Mouse (Mus musculus): ENCODE data around the gene Hsdl2. TPM values are rescaled to one million over a fixed set of nuclear protein-coding genes. Genes with fewer than 3 reads are reported as not detected.
"Not testable (repeated sequence)": the region's sequence is repeated elsewhere in the genome, so short reads cannot be mapped to it uniquely, and the experiment has no call there.

Hsdl2 gene
- polyA plus RNA-seq, 1 experiment from 2014 or later: 45.4 TPM

GRCm38 (mm10) chr4:59567576-59568260, 13.6 kb upstream of the Hsdl2 start:
- Histone ChIP-seq H3K4me1 (no peaks in the 10 kb centered on the region), H3K4me2 (replicated peaks) (no peak overlapping the region), H3K9me3 (no peaks in the 10 kb centered on the region), H3K27me3 (replicated peaks) (no peaks in the 10 kb centered on the region), H3K4me3 (no peak overlapping the region), H3K27ac (no peak overlapping the region), H3K9ac (no peak overlapping the region), H3K36me3 (no peaks in the 10 kb centered on the region)
- 84% methylated on average over 6 of the region's 6 CpGs for WGBS
- ATAC-seq (ENCODE audit: low FRiP score, low read depth): no peak

- Histone ChIP-seq H3K9me3 (peaks cover 3% of the 10 kb centered on the region; the same call in 1 of the 2 replicates), H3K36me3 (no peaks in the 10 kb centered on the region), H3K4me1 (no peaks in the 10 kb centered on the region), H3K9ac (no peak overlapping the region), H3K4me2 (replicated peaks) (no peak overlapping the region), H3K27me3 (replicated peaks) (no peaks in the 10 kb centered on the region), H3K4me3 (no peak overlapping the region), H3K27ac (no peak overlapping the region)
- ATAC-seq (ENCODE audit: low FRiP score, low read depth): 0 out of 2 replicates have a peak, but pooled peaks have one; percentile 25
- 7% methylated on average over 7 of the region's 7 CpGs for WGBS
Measured at GRCm38 (mm10) chr4:59569538-59569937, 11.8 kb upstream of the Hsdl2 start.

GRCm38 (mm10) chr4:59570519-59570918, 10.8 kb upstream of the Hsdl2 start:
- H3K4me3 ChIP-seq; H3K27ac ChIP-seq; H3K4me1 ChIP-seq; H3K9ac ChIP-seq; H3K36me3 ChIP-seq; H3K27me3 ChIP-seq (replicated peaks); H3K9me3 ChIP-seq; H3K4me2 ChIP-seq (replicated peaks); ATAC-seq (ENCODE audit: low FRiP score, low read depth): not testable (repeated sequence)
- 92% methylated on average over 8 of the region's 8 CpGs for WGBS

- Histone ChIP-seq H3K9me3 (peaks cover 3% of the 10 kb centered on the region; the same call in 1 of the 2 replicates), H3K27me3 (replicated peaks) (no peaks in the 10 kb centered on the region), H3K9ac (no peak overlapping the region), H3K36me3 (no peaks in the 10 kb centered on the region), H3K4me1 (no peaks in the 10 kb centered on the region), H3K4me3 (no peak overlapping the region), H3K27ac (no peak overlapping the region), H3K4me2 (replicated peaks) (no peak overlapping the region)
- ATAC-seq (ENCODE audit: low FRiP score, low read depth): no peak
- 84% methylated on average over 11 of the region's 11 CpGs for WGBS
Measured at GRCm38 (mm10) chr4:59572521-59573118, 8.7 kb upstream of the Hsdl2 start.

GRCm38 (mm10) chr4:59575184-59575958, 6.0 kb upstream of the Hsdl2 start:
- Histone ChIP-seq H3K27me3 (replicated peaks) (no peaks in the 10 kb centered on the region), H3K36me3 (no peaks in the 10 kb centered on the region), H3K4me1 (0 out of 2 replicates have a peak, but pooled peaks cover 3% of the 10 kb centered on the region), H3K4me3 (no peak overlapping the region), H3K4me2 (replicated peaks) (no peak overlapping the region), H3K27ac (no peak overlapping the region), H3K9ac (no peak overlapping the region), H3K9me3 (peaks cover 3% of the 10 kb centered on the region; the same call in 1 of the 2 replicates)
- no peak for ATAC-seq (ENCODE audit: low FRiP score, low read depth)
- 88% methylated on average over 11 of the region's 11 CpGs for WGBS

GRCm38 (mm10) chr4:59580495-59581281, 675 bp upstream of the Hsdl2 start:
- ATAC-seq (ENCODE audit: low FRiP score, low read depth): peak; percentile 75
- no peaks in the 10 kb centered on the region for H3K9me3 ChIP-seq
- H3K27ac ChIP-seq: peak overlapping the region; percentile 74
- no peaks in the 10 kb centered on the region for H3K27me3 ChIP-seq (replicated peaks)
- H3K4me3 ChIP-seq: peak overlapping the region; percentile 72
- peak overlapping the region; percentile 64 for H3K4me2 ChIP-seq (replicated peaks)
- WGBS: under 1% methylated on average over 23 of the region's 23 CpGs
- no peaks in the 10 kb centered on the region for H3K36me3 ChIP-seq
- H3K4me1 ChIP-seq: peaks cover 7% of the 10 kb centered on the region; the same call in 1 of the 2 replicates
- H3K9ac ChIP-seq: peak overlapping the region; percentile 58

- peak overlapping the region; percentile 58 for H3K9ac ChIP-seq
- H3K27me3 ChIP-seq (replicated peaks): no peaks in the 10 kb centered on the region
- no peak overlapping the region for H3K27ac ChIP-seq
- peak overlapping the region; percentile 64 for H3K4me2 ChIP-seq (replicated peaks)
- no peaks in the 10 kb centered on the region for H3K36me3 ChIP-seq
- H3K4me1 ChIP-seq: peaks cover 7% of the 10 kb centered on the region; the same call in 1 of the 2 replicates
- H3K9me3 ChIP-seq: no peaks in the 10 kb centered on the region
- no peak for ATAC-seq (ENCODE audit: low FRiP score, low read depth)
- peak overlapping the region; percentile 72; the same call in 1 of the 2 replicates for H3K4me3 ChIP-seq
- WGBS: 35% methylated on average over 6 of the region's 6 CpGs
Measured at GRCm38 (mm10) chr4:59582186-59582585, 823 bp downstream of the Hsdl2 start.

GRCm38 (mm10) chr4:59585097-59585496, 3.7 kb downstream of the Hsdl2 start:
- no peak for ATAC-seq (ENCODE audit: low FRiP score, low read depth)
- H3K27me3 ChIP-seq (replicated peaks): no peaks in the 10 kb centered on the region
- 83% methylated on average over 5 of the region's 5 CpGs for WGBS
- H3K27ac ChIP-seq: no peak overlapping the region
- no peak overlapping the region for H3K4me3 ChIP-seq
- peaks cover 6% of the 10 kb centered on the region; the same call in 1 of the 2 replicates for H3K4me1 ChIP-seq
- H3K9me3 ChIP-seq: no peaks in the 10 kb centered on the region
- H3K36me3 ChIP-seq: no peaks in the 10 kb centered on the region
- H3K9ac ChIP-seq: no peak overlapping the region
- H3K4me2 ChIP-seq (replicated peaks): no peak overlapping the region

GRCm38 (mm10) chr4:59587215-59587871, 6.0 kb downstream of the Hsdl2 start:
- WGBS: 81% methylated on average over 2 of the region's 2 CpGs
- no peaks in the 10 kb centered on the region for H3K9me3 ChIP-seq
- H3K9ac ChIP-seq: no peak overlapping the region
- H3K27me3 ChIP-seq (replicated peaks): no peaks in the 10 kb centered on the region
- no peak overlapping the region for H3K4me2 ChIP-seq (replicated peaks)
- no peak for ATAC-seq (ENCODE audit: low FRiP score, low read depth)
- H3K4me3 ChIP-seq: no peak overlapping the region
- no peak overlapping the region for H3K27ac ChIP-seq
- no peaks in the 10 kb centered on the region for H3K36me3 ChIP-seq
- peaks cover under 1% of the 10 kb centered on the region; the same call in 1 of the 2 replicates for H3K4me1 ChIP-seq

GRCm38 (mm10) chr4:59587872-59588226, 6.5 kb downstream of the Hsdl2 start:
- WGBS: 100% methylated on average over 1 of the region's 1 CpGs
- H3K27ac ChIP-seq: no peak overlapping the region

GRCm38 (mm10) chr4:59594614-59595013, 13.3 kb downstream of the Hsdl2 start:
- Histone ChIP-seq H3K9ac (no peak overlapping the region), H3K4me2 (replicated peaks) (no peak overlapping the region), H3K9me3 (no peaks in the 10 kb centered on the region), H3K27ac (no peak overlapping the region), H3K4me1 (no peaks in the 10 kb centered on the region), H3K36me3 (0 out of 2 replicates have a peak, but pooled peaks cover 4% of the 10 kb centered on the region), H3K4me3 (no peak overlapping the region), H3K27me3 (replicated peaks) (no peaks in the 10 kb centered on the region)
- no peak for ATAC-seq (ENCODE audit: low FRiP score, low read depth)
- 75% methylated on average over 2 of the region's 2 CpGs for WGBS

More at GRCm38 (mm10) chr4:59587872-59588226, 6.5 kb downstream of the Hsdl2 start:
- Histone ChIP-seq H3K4me2 (replicated peaks) (no peak overlapping the region), H3K4me3 (no peak overlapping the region), H3K36me3 (no peaks in the 10 kb centered on the region), H3K27me3 (replicated peaks) (no peaks in the 10 kb centered on the region), H3K9me3 (no peaks in the 10 kb centered on the region), H3K4me1 (no peaks in the 10 kb centered on the region), H3K9ac (no peak overlapping the region)
- no peak for ATAC-seq (ENCODE audit: low FRiP score, low read depth)
